In the genomic region with DNA sequence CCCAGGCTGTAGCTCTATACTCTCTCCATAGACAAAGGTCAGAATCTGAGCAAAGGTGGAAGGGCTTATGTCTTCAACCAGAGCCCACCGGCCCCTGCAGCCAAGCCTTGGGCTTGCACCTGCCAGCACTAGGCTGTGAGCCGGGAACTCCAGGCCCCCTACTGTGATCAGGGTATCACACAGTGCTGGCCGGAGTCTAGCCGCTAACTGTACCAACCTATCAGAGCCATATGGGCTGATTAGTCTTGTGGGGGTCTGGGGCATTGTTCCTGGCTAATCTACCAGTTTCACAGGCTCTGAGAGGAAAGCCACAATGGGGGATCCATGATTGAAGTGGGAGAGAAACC, we compare ENCODE assay signal across 23 mouse cellular contexts. TPM values are rescaled to one million over a fixed set of nuclear protein-coding genes. Genes with fewer than 3 reads are reported as not detected.
DNase-seq lines count a peak whose midpoint lies in the region; ATAC-seq and TF ChIP-seq lines count a peak whose summit lies in the region.
"Had no signal": no experiment of that assay in that cellular context is flagged by ENCODE, and none has a peak within 500 bp of the region (broad histone marks: within the 10 kb centered on the region; RNA-seq: fewer than 3 reads in every experiment).

No protein-coding gene starts in this region.

- peaks cover 19% of the 10 kb centered on the region for H3K4me1 ChIP-seq in forebrain, embryonic 13.5 days
- H3K4me1 ChIP-seq in forebrain, embryonic 12.5 days, result peaks cover 21% of the 10 kb centered on the region
- H3K4me1 ChIP-seq in midbrain, embryonic 12.5 days, result peaks cover 22% of the 10 kb centered on the region
- peaks cover 9% of the 10 kb centered on the region; the same call in 1 of the 2 replicates for H3K4me1 ChIP-seq in midbrain, postnatal 0 days (ENCODE audit: insufficient read depth, low read length)
- peaks cover 77% of the 10 kb centered on the region for H3K4me1 ChIP-seq in E14TG2a.4 (replicated peaks; ENCODE audit: low read depth, low read length)

- no peak overlapping the region for H3K4me3 ChIP-seq in forebrain, embryonic 13.5 days
- no peak overlapping the region for H3K4me3 ChIP-seq in forebrain, embryonic 12.5 days (replicated peaks)
- H3K4me3 ChIP-seq in midbrain, embryonic 12.5 days, result no peak overlapping the region
- no peak overlapping the region for H3K4me3 ChIP-seq in midbrain, postnatal 0 days (ENCODE audit: low read depth, low read length)
- peak overlapping the region; percentile 97; the same call in 1 of the 2 replicates for H3K4me3 ChIP-seq in E14TG2a.4 (replicated peaks; ENCODE audit: low read length)
- H3K4me3 ChIP-seq: embryonic facial prominence, embryonic 15.5 days; layer of hippocampus, adult 2 months; myocyte had no signal

- H3K27me3 ChIP-seq in forebrain, embryonic 13.5 days, result no peaks in the 10 kb centered on the region
- no peaks in the 10 kb centered on the region for H3K27me3 ChIP-seq in forebrain, embryonic 12.5 days
- no peaks in the 10 kb centered on the region for H3K27me3 ChIP-seq in midbrain, embryonic 12.5 days
- H3K27me3 ChIP-seq in midbrain, postnatal 0 days (ENCODE audit: insufficient read depth, low read length), result no peaks in the 10 kb centered on the region
- H3K27me3 ChIP-seq in E14TG2a.4 (ENCODE audit: insufficient read depth, low read length), result no peaks in the 10 kb centered on the region
- H3K27me3 ChIP-seq: embryonic facial prominence, embryonic 15.5 days had no signal

- H3K36me3 ChIP-seq in forebrain, embryonic 13.5 days (ENCODE audit: poor library complexity, severe bottlenecking), result peaks cover 3% of the 10 kb centered on the region; the same call in 1 of the 2 replicates
- peaks cover 2% of the 10 kb centered on the region for H3K36me3 ChIP-seq in forebrain, embryonic 12.5 days (replicated peaks)
- H3K36me3 ChIP-seq in midbrain, embryonic 12.5 days, result peaks cover 4% of the 10 kb centered on the region
- H3K36me3 ChIP-seq in midbrain, postnatal 0 days (ENCODE audit: insufficient read depth, low read length), result no peaks in the 10 kb centered on the region
- peaks cover 18% of the 10 kb centered on the region for H3K36me3 ChIP-seq in E14TG2a.4 (ENCODE audit: insufficient read depth, low read length)

- H3K9ac ChIP-seq in forebrain, embryonic 13.5 days, result peak overlapping the region; percentile 45; the same call in 1 of the 2 replicates
- H3K9ac ChIP-seq in forebrain, embryonic 12.5 days, result no peak overlapping the region
- H3K9ac ChIP-seq in midbrain, embryonic 12.5 days (replicated peaks), result no peak overlapping the region; the same call in 1 of the 2 replicates
- no peak overlapping the region; the same call in 1 of the 2 replicates for H3K9ac ChIP-seq in midbrain, postnatal 0 days (replicated peaks; ENCODE audit: low read length, poor library complexity, severe bottlenecking)
- H3K9ac ChIP-seq: embryonic facial prominence, embryonic 15.5 days; liver, postnatal 0 days had no signal

- H3K27ac ChIP-seq in forebrain, embryonic 13.5 days, result no peak overlapping the region
- no peak overlapping the region for H3K27ac ChIP-seq in forebrain, embryonic 12.5 days
- 0 out of 2 replicates have a peak overlapping the region, but pooled peaks have one; percentile 20 for H3K27ac ChIP-seq in midbrain, embryonic 12.5 days (replicated peaks)
- no peak overlapping the region for H3K27ac ChIP-seq in midbrain, postnatal 0 days (ENCODE audit: low read depth, low read length)
- H3K27ac ChIP-seq: embryonic facial prominence, embryonic 15.5 days; layer of hippocampus, adult 2 months had no signal

- no peak for ATAC-seq in forebrain, embryonic 13.5 days
- ATAC-seq in forebrain, embryonic 12.5 days (ENCODE audit: low FRiP score), result no peak
- no peak for ATAC-seq in midbrain, embryonic 12.5 days (ENCODE audit: low FRiP score, low read depth)
- ATAC-seq in midbrain, postnatal 0 days (ENCODE audit: low FRiP score), result no peak
- ATAC-seq in monocyte, adult 5-6 weeks (replicated peaks; ENCODE audit: insufficient number of reproducible peaks, low FRiP score, low TSS enrichment, poor library complexity, severe bottlenecking), result no peak
- ATAC-seq: liver, postnatal 0 days had no signal

- DNase-seq in midbrain, postnatal 0 days (ENCODE audit: low spot score), result no peak
- peak; percentile 30 for DNase-seq in ZHBTc4 (ENCODE audit: low read depth, low spot score)
- no peak for DNase-seq in lung, adult 18-20 months
- DNase-seq: adrenal gland, postnatal 36 days; cerebellum, adult 9-10 months; gastrocnemius, postnatal 14 days; kidney, adult 8-10 months; kidney, postnatal 14 days; liver, postnatal 0 days; right cerebral cortex, adult 18-20 months; thymus, postnatal 36 days had no signal

- TF ChIP-seq CTCF in midbrain, postnatal 0 days (IDR thresholded peaks at IDR 0.05), result no peak
- no peak for TF ChIP-seq CTCF in E14TG2a.4 (conservative IDR thresholded peaks at IDR 0.05; ENCODE audit: low read length)

- no peaks in the 10 kb centered on the region for H3K9me3 ChIP-seq in forebrain, embryonic 13.5 days (replicated peaks)
- no peaks in the 10 kb centered on the region for H3K9me3 ChIP-seq in forebrain, embryonic 12.5 days
- H3K9me3 ChIP-seq in midbrain, embryonic 12.5 days, result no peaks in the 10 kb centered on the region
- no peaks in the 10 kb centered on the region for H3K9me3 ChIP-seq in midbrain, postnatal 0 days (ENCODE audit: low read length)
- no peaks in the 10 kb centered on the region for H3K9me3 ChIP-seq in E14TG2a.4 (ENCODE audit: low read length)
- H3K9me3 ChIP-seq: embryonic facial prominence, embryonic 15.5 days had no signal

- no peak overlapping the region for H3K4me2 ChIP-seq in forebrain, embryonic 13.5 days
- no peak overlapping the region for H3K4me2 ChIP-seq in forebrain, embryonic 12.5 days
- no peak overlapping the region for H3K4me2 ChIP-seq in midbrain, embryonic 12.5 days (replicated peaks)
- no peak overlapping the region for H3K4me2 ChIP-seq in midbrain, postnatal 0 days (ENCODE audit: low read depth, low read length, poor library complexity, severe bottlenecking)
- H3K4me2 ChIP-seq: embryonic facial prominence, embryonic 15.5 days had no signal

- 10% methylated on average over 4 of the region's 4 CpGs for WGBS in forebrain, embryonic 13.5 days
- WGBS in forebrain, embryonic 12.5 days, result 19% methylated on average over 4 of the region's 4 CpGs
- WGBS in midbrain, embryonic 12.5 days, result 42% methylated on average over 4 of the region's 4 CpGs
- 29% methylated on average over 4 of the region's 4 CpGs for WGBS in midbrain, postnatal 0 days

RNA-seq across cellular contexts. Expression of gene Kmt2b, which starts 3.1 kb away (rescaled TPM):
- 11.6 and 14.1 TPM in 2 replicates for polyA plus RNA-seq in forebrain, embryonic 13.5 days (2015; fragmentation: Nextera tagmentation; extraction: Ambion mirVana)
- 13.0 TPM in 2 replicates for polyA plus RNA-seq in forebrain, embryonic 12.5 days (2016; fragmentation: Nextera tagmentation; extraction: Ambion mirVana)
- 11.4 and 13.6 TPM in 2 replicates for polyA plus RNA-seq in midbrain, embryonic 12.5 days (2016; fragmentation: Nextera tagmentation; extraction: Ambion mirVana)
- total RNA-seq in midbrain, postnatal 0 days (2014; rRNA removed), result 38.8 and 39.5 TPM in 2 replicates
- polyA plus RNA-seq in midbrain, postnatal 0 days (2015; fragmentation: Nextera tagmentation; extraction: Ambion mirVana), result 5.3 and 8.3 TPM in 2 replicates
- 15.4 to 44.0 TPM (median 23.8 TPM) in 3 replicates for total RNA-seq in monocyte, adult 5-6 weeks (2017)

RNA-seq across cellular contexts. Expression of gene Zbtb32, which starts 7.1 kb away (rescaled TPM):
- 0.34 and 0.43 TPM in 2 replicates for polyA plus RNA-seq in forebrain, embryonic 13.5 days (2015; fragmentation: Nextera tagmentation; extraction: Ambion mirVana)
- 0.32 and 0.46 TPM in 2 replicates for polyA plus RNA-seq in forebrain, embryonic 12.5 days (2016; fragmentation: Nextera tagmentation; extraction: Ambion mirVana)
- polyA plus RNA-seq in midbrain, embryonic 12.5 days (2016; fragmentation: Nextera tagmentation; extraction: Ambion mirVana), result 0.34 and 0.47 TPM in 2 replicates
- total RNA-seq in midbrain, postnatal 0 days (2014; rRNA removed), result not detected in 2 replicates
- polyA plus RNA-seq in midbrain, postnatal 0 days (2015; fragmentation: Nextera tagmentation; extraction: Ambion mirVana), result 0.22 and 0.39 TPM in 2 replicates
- 8.4 to 30.5 TPM (median 20.6 TPM) in 3 replicates for total RNA-seq in monocyte, adult 5-6 weeks (2017)
- total RNA-seq: gastrocnemius, postnatal 14 days; heart, adult 8-10 months; layer of hippocampus, adult 2 months; left cerebral cortex, postnatal 25 days; megakaryocyte-erythroid progenitor cell, adult 5-6 weeks had no signal

RNA-seq across cellular contexts. Expression of gene Upk1a, which starts 21.1 kb away (rescaled TPM):
- 0.19 and 0.37 TPM in 2 replicates for polyA plus RNA-seq in forebrain, embryonic 13.5 days (2015; fragmentation: Nextera tagmentation; extraction: Ambion mirVana)
- polyA plus RNA-seq in forebrain, embryonic 12.5 days (2016; fragmentation: Nextera tagmentation; extraction: Ambion mirVana), result 0.23 and 0.61 TPM in 2 replicates
- polyA plus RNA-seq in midbrain, embryonic 12.5 days (2016; fragmentation: Nextera tagmentation; extraction: Ambion mirVana), result 0.75 and 0.85 TPM in 2 replicates
- 0.76 and 1.5 TPM in 2 replicates for total RNA-seq in midbrain, postnatal 0 days (2014; rRNA removed)
- polyA plus RNA-seq in midbrain, postnatal 0 days (2015; fragmentation: Nextera tagmentation; extraction: Ambion mirVana), result 0.65 and 0.84 TPM in 2 replicates
- 1.1 TPM in 1 of 3 replicates, not detected in the others for total RNA-seq in monocyte, adult 5-6 weeks (2017)
- total RNA-seq: liver, adult 2 months had no signal

RNA-seq across cellular contexts. Expression of gene Igflr1, which starts 26.4 kb away (rescaled TPM):
- 7.4 and 8.2 TPM in 2 replicates for polyA plus RNA-seq in forebrain, embryonic 13.5 days (2015; fragmentation: Nextera tagmentation; extraction: Ambion mirVana)
- polyA plus RNA-seq in forebrain, embryonic 12.5 days (2016; fragmentation: Nextera tagmentation; extraction: Ambion mirVana), result 3.4 and 5.6 TPM in 2 replicates
- polyA plus RNA-seq in midbrain, embryonic 12.5 days (2016; fragmentation: Nextera tagmentation; extraction: Ambion mirVana), result 5.9 and 8.2 TPM in 2 replicates
- 0.99 and 1.9 TPM in 2 replicates for total RNA-seq in midbrain, postnatal 0 days (2014; rRNA removed)
- polyA plus RNA-seq in midbrain, postnatal 0 days (2015; fragmentation: Nextera tagmentation; extraction: Ambion mirVana), result 3.1 and 5.6 TPM in 2 replicates
- 0.43 TPM in 1 of 3 replicates, not detected in the others for total RNA-seq in monocyte, adult 5-6 weeks (2017)

RNA-seq across cellular contexts. Expression of gene Psenen, which starts 28.2 kb away (rescaled TPM):
- polyA plus RNA-seq in forebrain, embryonic 13.5 days (2015; fragmentation: Nextera tagmentation; extraction: Ambion mirVana), result 128 and 141 TPM in 2 replicates
- polyA plus RNA-seq in forebrain, embryonic 12.5 days (2016; fragmentation: Nextera tagmentation; extraction: Ambion mirVana), result 142 and 145 TPM in 2 replicates
- 130 and 144 TPM in 2 replicates for polyA plus RNA-seq in midbrain, embryonic 12.5 days (2016; fragmentation: Nextera tagmentation; extraction: Ambion mirVana)
- 63.8 and 133 TPM in 2 replicates for total RNA-seq in midbrain, postnatal 0 days (2014; rRNA removed)
- polyA plus RNA-seq in midbrain, postnatal 0 days (2015; fragmentation: Nextera tagmentation; extraction: Ambion mirVana), result 135 and 144 TPM in 2 replicates
- 76.7 to 145 TPM (median 135 TPM) in 3 replicates for total RNA-seq in monocyte, adult 5-6 weeks (2017)
